Mouse (Mus musculus) megakaryocyte-erythroid progenitor cell, adult 5 weeks (primary cell): Measurements from ENCODE around the gene Fam117a. TPM values are rescaled to one million over a fixed set of nuclear protein-coding genes. Genes with fewer than 3 reads are reported as not detected.

ENCODE experiments used
- polyA plus RNA-seq: library from polyadenylated mRNA; stranded (reverse); fragments of >175 nt; gene quantifications from 2 replicates; pipeline ENCODE4 v1.2.3, GENCODE M21; 2012

Gene Fam117a
- polyA plus RNA-seq = 468 and 504 TPM in 2 replicates

GRCm38 (mm10) chr11:95336568-95337128 is at the start of gene Fam117a:
Gene Fam117a (plus strand): TSS chr11:95337018.

GRCm38 (mm10) chr11:95310007-95310647 is 26.7 kb upstream of the Fam117a start, which contains the start of gene Kat7:
Gene Kat7 (minus strand): TSS chr11:95310246.

GRCm38 (mm10) chr11:95384319-95384972 is 47.6 kb downstream of the Fam117a start, which contains the start of gene Slc35b1:
Gene Slc35b1 (plus strand): TSS chr11:95384692.

GRCm38 (mm10) chr11:95413641-95414535 is 77.1 kb downstream of the Fam117a start, which contains the start of gene Spop:
Gene Spop (plus strand): TSS chr11:95414080.

Other genes starting within 250 kb of the Fam117a start
- 0.02 and 0.19 TPM in 2 replicates for gene Dlx3, start 216.9 kb upstream of the Fam117a start, polyA plus RNA-seq
- gene Dlx4, start 190.8 kb upstream of the Fam117a start, polyA plus RNA-seq = 0.08 TPM in 1 of 2 replicates, not detected in the other
- 0.10 TPM in 1 of 2 replicates, not detected in the other for gene Tac4, start 75.5 kb upstream of the Fam117a start, polyA plus RNA-seq
- 49.2 and 57.7 TPM in 2 replicates for gene Kat7, start 26.8 kb upstream of the Fam117a start, polyA plus RNA-seq
- gene Slc35b1, start 47.7 kb downstream of the Fam117a start, polyA plus RNA-seq = 9.7 and 9.9 TPM in 2 replicates
- gene Spop, start 77.1 kb downstream of the Fam117a start, polyA plus RNA-seq = 59.9 and 67.3 TPM in 2 replicates
- 0.04 TPM in 1 of 2 replicates, not detected in the other for gene Nxph3, start 177.6 kb downstream of the Fam117a start, polyA plus RNA-seq